17 mouse cellular contexts compared by ENCODE assay signal in the genomic region with DNA sequence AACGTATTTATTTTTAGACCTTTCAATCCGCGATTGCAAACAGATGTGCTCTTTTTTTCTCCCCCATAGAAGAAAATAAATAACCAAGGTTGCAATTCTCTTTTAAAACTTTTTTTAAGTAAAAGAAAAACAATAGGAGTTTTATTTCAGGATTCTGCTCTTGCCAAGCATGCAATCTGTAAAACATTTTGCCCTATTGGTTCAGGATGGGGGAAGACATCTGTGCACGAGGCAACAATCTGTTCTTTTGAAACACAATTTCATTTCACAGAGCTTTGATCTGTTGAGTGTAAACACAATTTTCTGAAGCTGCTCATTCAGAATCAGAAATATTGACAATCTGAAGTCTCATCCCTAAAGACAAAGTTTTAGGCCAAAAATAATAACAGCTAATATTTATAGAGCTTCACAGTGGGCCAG.
DNase-seq lines count a peak whose midpoint lies in the region; ATAC-seq and TF ChIP-seq lines count a peak whose summit lies in the region.
"Had no signal": no experiment of that assay in that cellular context is flagged by ENCODE, and none has a peak within 500 bp of the region (broad histone marks: within the 10 kb centered on the region; RNA-seq: fewer than 3 reads in every experiment).

No protein-coding gene starts in this region.

- no peak for TF ChIP-seq POLR2A in lung, adult 2 months (IDR thresholded peaks at IDR 0.05; ENCODE audit: borderline replicate concordance, extremely low read depth, low read depth, low read length)
- no peak for TF ChIP-seq POLR2A in kidney, adult 2 months (IDR thresholded peaks at IDR 0.05; ENCODE audit: low read depth, low read length)

- WGBS in forebrain, embryonic 14.5 days: 57% methylated on average over 4 of the region's 4 CpGs
- WGBS in forebrain, embryonic 11.5 days: 56% methylated on average over 4 of the region's 4 CpGs
- WGBS in lung, embryonic 16.5 days: 8% methylated on average over 4 of the region's 4 CpGs
- 31% methylated on average over 4 of the region's 4 CpGs for WGBS in lung, adult 2 months
- WGBS in kidney, adult 2 months: 66% methylated on average over 4 of the region's 4 CpGs

- TF ChIP-seq CTCF in lung, adult 2 months (IDR thresholded peaks at IDR 0.05; ENCODE audit: insufficient read depth, low read length): no peak
- no peak for TF ChIP-seq CTCF in kidney, adult 2 months (conservative IDR thresholded peaks at IDR 0.05; ENCODE audit: insufficient read depth, insufficient read length, low read depth, low read length)

- no peak for ATAC-seq in forebrain, embryonic 14.5 days
- no peak for ATAC-seq in forebrain, embryonic 11.5 days (replicated peaks; ENCODE audit: low FRiP score)
- ATAC-seq in lung, embryonic 16.5 days (ENCODE audit: low read depth): no peak

- H3K27me3 ChIP-seq in forebrain, embryonic 14.5 days (replicated peaks; ENCODE audit: control insufficient read depth, insufficient read depth, low read length): no peaks in the 10 kb centered on the region
- H3K27me3 ChIP-seq in forebrain, embryonic 11.5 days (ENCODE audit: control insufficient read depth, insufficient read depth, low read length): no peaks in the 10 kb centered on the region
- H3K27me3 ChIP-seq in lung, embryonic 16.5 days (ENCODE audit: control insufficient read depth, insufficient read depth, low read depth, low read length): no peaks in the 10 kb centered on the region
- no peaks in the 10 kb centered on the region for H3K27me3 ChIP-seq in kidney, adult 2 months (replicated peaks; ENCODE audit: control insufficient read depth, insufficient read depth, low read length)
- H3K27me3 ChIP-seq: embryonic facial prominence, embryonic 12.5 days; liver, embryonic 13.5 days had no signal

- H3K4me1 ChIP-seq in forebrain, embryonic 14.5 days (ENCODE audit: control insufficient read depth, insufficient read depth, low read length): peaks cover 6% of the 10 kb centered on the region; the same call in 1 of the 2 replicates
- H3K4me1 ChIP-seq in forebrain, embryonic 11.5 days (replicated peaks; ENCODE audit: control insufficient read depth, insufficient read depth, low read length): no peaks in the 10 kb centered on the region
- H3K4me1 ChIP-seq in lung, embryonic 16.5 days (replicated peaks; ENCODE audit: control insufficient read depth, insufficient read depth, low read length): peaks cover 2% of the 10 kb centered on the region; the same call in 1 of the 2 replicates
- H3K4me1 ChIP-seq in lung, adult 2 months (ENCODE audit: control insufficient read depth, insufficient read depth, low read length): no peaks in the 10 kb centered on the region; the same call in 1 of the 2 replicates
- H3K4me1 ChIP-seq in kidney, adult 2 months (ENCODE audit: control insufficient read depth, insufficient read depth, low read length): no peaks in the 10 kb centered on the region
- H3K4me1 ChIP-seq: liver, embryonic 13.5 days had no signal

- H3K27ac ChIP-seq in forebrain, embryonic 14.5 days (ENCODE audit: low read depth, low read length): no peak overlapping the region
- no peak overlapping the region for H3K27ac ChIP-seq in forebrain, embryonic 11.5 days (ENCODE audit: low read depth, low read length)
- H3K27ac ChIP-seq in lung, embryonic 16.5 days (ENCODE audit: low read length): no peak overlapping the region
- H3K27ac ChIP-seq in kidney, adult 2 months (ENCODE audit: insufficient read depth, low read depth, low read length): no peak overlapping the region
- H3K27ac ChIP-seq: embryonic facial prominence, embryonic 12.5 days; liver, embryonic 13.5 days had no signal

- no peaks in the 10 kb centered on the region for H3K9me3 ChIP-seq in forebrain, embryonic 14.5 days (replicated peaks; ENCODE audit: control insufficient read depth, low read length)
- H3K9me3 ChIP-seq in forebrain, embryonic 11.5 days (ENCODE audit: control insufficient read depth, low read length): no peaks in the 10 kb centered on the region
- no peaks in the 10 kb centered on the region for H3K9me3 ChIP-seq in lung, embryonic 16.5 days (ENCODE audit: control insufficient read depth, low read length)
- H3K9me3 ChIP-seq: embryonic facial prominence, embryonic 12.5 days; liver, embryonic 13.5 days had no signal

- H3K4me3 ChIP-seq in forebrain, embryonic 14.5 days (ENCODE audit: low read depth, low read length): no peak overlapping the region
- no peak overlapping the region for H3K4me3 ChIP-seq in forebrain, embryonic 11.5 days (ENCODE audit: low read depth, low read length)
- H3K4me3 ChIP-seq in lung, embryonic 16.5 days (ENCODE audit: low read length): no peak overlapping the region
- no peak overlapping the region for H3K4me3 ChIP-seq in lung, adult 2 months (replicated peaks; ENCODE audit: extremely low read depth, low read depth, low read length)
- no peak overlapping the region for H3K4me3 ChIP-seq in kidney, adult 2 months (ENCODE audit: insufficient read depth, low read depth, low read length)
- H3K4me3 ChIP-seq: embryonic facial prominence, embryonic 12.5 days; liver, embryonic 13.5 days had no signal

- H3K9ac ChIP-seq in forebrain, embryonic 14.5 days (ENCODE audit: low read length): no peak overlapping the region
- no peak overlapping the region for H3K9ac ChIP-seq in forebrain, embryonic 11.5 days (ENCODE audit: low read length)
- H3K9ac ChIP-seq in lung, embryonic 16.5 days (ENCODE audit: low read length): no peak overlapping the region
- H3K9ac ChIP-seq: embryonic facial prominence, embryonic 12.5 days; liver, embryonic 13.5 days had no signal

- no peaks in the 10 kb centered on the region for H3K36me3 ChIP-seq in forebrain, embryonic 14.5 days (ENCODE audit: control insufficient read depth, insufficient read depth, low read length)
- H3K36me3 ChIP-seq in forebrain, embryonic 11.5 days (ENCODE audit: control insufficient read depth, insufficient read depth, low read length): no peaks in the 10 kb centered on the region
- H3K36me3 ChIP-seq in lung, embryonic 16.5 days (ENCODE audit: control insufficient read depth, insufficient read depth, low read length): no peaks in the 10 kb centered on the region
- no peaks in the 10 kb centered on the region for H3K36me3 ChIP-seq in kidney, adult 2 months (ENCODE audit: control insufficient read depth, insufficient read depth, low read length)
- H3K36me3 ChIP-seq: embryonic facial prominence, embryonic 12.5 days; liver, embryonic 13.5 days had no signal

- H3K4me2 ChIP-seq in forebrain, embryonic 14.5 days (ENCODE audit: low read length): no peak overlapping the region
- H3K4me2 ChIP-seq in forebrain, embryonic 11.5 days (ENCODE audit: low read depth, low read length, severe bottlenecking): no peak overlapping the region
- 0 out of 2 replicates have a peak overlapping the region, but pooled peaks have one; percentile 14 for H3K4me2 ChIP-seq in lung, embryonic 16.5 days (ENCODE audit: low read depth, low read length)
- H3K4me2 ChIP-seq: liver, embryonic 13.5 days had no signal

- DNase-seq in forebrain, embryonic 14.5 days (ENCODE audit: low spot score): peak; percentile 51
- no peak for DNase-seq in forebrain, embryonic 11.5 days (ENCODE audit: low spot score)
- no peak for DNase-seq in lung, adult 2 months
- DNase-seq in layer of hippocampus, adult 11-12 months (ENCODE audit: low spot score): peak; percentile 49
- peak; percentile 27 for DNase-seq in telencephalon, adult 2 months (ENCODE audit: low read depth, low spot score)
- no peak for DNase-seq in kidney, adult 2 months
- DNase-seq in urinary bladder, adult 2 months (ENCODE audit: low spot score): no peak
- DNase-seq: cerebellum, adult 9-10 months; heart, adult 18-20 months; heart, postnatal 36 days; kidney, postnatal 14 days; liver, embryonic 13.5 days; lung, postnatal 14 days; right cerebral cortex, adult 18-20 months; thymus, postnatal 25 days had no signal

Comparison
In these comparisons a context has a peak if more than half of its experiments do, and no peak if none do; other contexts are left out.
1. DNase-seq: peak in forebrain, embryonic 14.5 days (single experiment), layer of hippocampus, adult 11-12 months (single experiment) and telencephalon, adult 2 months (single experiment); none in forebrain, embryonic 11.5 days (single experiment), lung, adult 2 months (single experiment), kidney, adult 2 months (single experiment) and urinary bladder, adult 2 months (single experiment).